In the genomic region with DNA sequence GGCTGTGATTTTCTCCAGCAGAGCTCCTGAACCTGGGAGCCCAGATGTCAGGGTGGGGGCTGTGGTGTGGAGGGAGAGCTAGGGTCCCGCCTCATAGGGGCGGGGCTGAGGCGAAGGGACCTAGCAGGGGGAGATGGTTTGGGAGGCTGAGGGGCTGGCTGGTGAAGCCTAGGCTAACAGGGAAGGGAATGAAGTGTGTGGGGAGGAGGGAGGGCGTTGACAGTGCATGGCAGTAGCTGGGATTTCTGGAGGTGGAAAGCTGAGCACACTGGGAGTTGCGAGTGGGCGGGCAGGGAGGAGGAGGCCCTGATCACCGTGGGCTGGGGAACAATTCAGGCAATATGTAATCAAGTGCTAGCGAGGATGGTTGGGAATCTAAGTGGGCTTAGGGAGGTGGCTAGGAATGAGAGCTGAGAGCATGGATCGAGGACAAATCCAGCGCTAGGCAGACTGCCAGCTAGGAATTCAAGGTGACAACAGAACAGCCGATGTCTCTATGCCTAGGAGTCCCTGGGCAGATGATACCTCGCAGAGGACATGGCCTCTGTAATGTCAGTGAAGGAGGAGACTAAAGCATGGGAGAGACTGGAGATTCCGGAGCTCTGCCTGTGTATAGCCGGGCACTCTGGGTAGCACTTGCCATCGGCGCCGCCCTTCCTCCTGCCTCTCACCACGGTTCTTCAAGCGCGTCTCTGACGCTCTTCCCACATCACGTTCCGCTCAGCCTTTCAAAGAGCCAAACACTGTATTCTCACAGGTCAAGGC, we compare ENCODE assay signal across 8 mouse cellular contexts. TPM values are rescaled to one million over a fixed set of nuclear protein-coding genes. Genes with fewer than 3 reads are reported as not detected.
A peak's percentile ranks its signal among the peaks of the same experiment; 100 is the strongest.
DNase-seq lines count a peak whose midpoint lies in the region; ATAC-seq and TF ChIP-seq lines count a peak whose summit lies in the region.

No protein-coding gene starts in this region.

- no peak for TF ChIP-seq POLR2A in myocyte (IDR thresholded peaks at IDR 0.05; ENCODE audit: insufficient read length, low read depth)
- TF ChIP-seq POLR2A in testis, adult 2 months (IDR thresholded peaks at IDR 0.05; ENCODE audit: control insufficient read depth, low read depth, low read length): no peak

- under 1% methylated on average over 23 of the region's 23 CpGs for WGBS in embryonic facial prominence, embryonic 12.5 days
- WGBS in heart, embryonic 12.5 days: 1% methylated on average over 23 of the region's 23 CpGs
- WGBS in liver, embryonic 13.5 days (ENCODE audit: insufficient replicate concordance): 2% methylated on average over 23 of the region's 23 CpGs

- H3K4me1 ChIP-seq in embryonic facial prominence, embryonic 12.5 days: peaks cover 21% of the 10 kb centered on the region
- H3K4me1 ChIP-seq in heart, embryonic 12.5 days (replicated peaks): peaks cover 54% of the 10 kb centered on the region
- H3K4me1 ChIP-seq in liver, embryonic 13.5 days (replicated peaks): peaks cover 59% of the 10 kb centered on the region
- peaks cover 9% of the 10 kb centered on the region for H3K4me1 ChIP-seq in testis, adult 2 months (ENCODE audit: control insufficient read depth, insufficient read depth, low read length)

- H3K4me3 ChIP-seq in embryonic facial prominence, embryonic 12.5 days: peak overlapping the region; percentile 35
- H3K4me3 ChIP-seq in heart, embryonic 12.5 days: peak overlapping the region; percentile 47
- peak overlapping the region; percentile 35 for H3K4me3 ChIP-seq in liver, embryonic 13.5 days (replicated peaks)
- H3K4me3 ChIP-seq in myocyte: no peak overlapping the region
- H3K4me3 ChIP-seq in testis, adult 2 months (ENCODE audit: control insufficient read depth, low read depth, low read length): peak overlapping the region; percentile 40

- H3K27ac ChIP-seq in embryonic facial prominence, embryonic 12.5 days: no peak overlapping the region; the same call in 1 of the 2 replicates
- peak overlapping the region; percentile 66 for H3K27ac ChIP-seq in heart, embryonic 12.5 days (ENCODE audit: poor library complexity, severe bottlenecking)
- H3K27ac ChIP-seq in liver, embryonic 13.5 days: peak overlapping the region; percentile 0; the same call in 1 of the 2 replicates
- H3K27ac ChIP-seq in testis, adult 2 months (ENCODE audit: control insufficient read depth, insufficient read depth, low read depth, low read length): peak overlapping the region; percentile 46

- TF ChIP-seq CTCF in testis, adult 2 months (IDR thresholded peaks at IDR 0.05; ENCODE audit: control insufficient read depth, insufficient read depth, insufficient replicate concordance, low read depth, low read length): no peak

- H3K27me3 ChIP-seq in embryonic facial prominence, embryonic 12.5 days: peaks cover 3% of the 10 kb centered on the region; the same call in 1 of the 2 replicates
- H3K27me3 ChIP-seq in heart, embryonic 12.5 days (replicated peaks): no peaks in the 10 kb centered on the region
- peaks cover 37% of the 10 kb centered on the region for H3K27me3 ChIP-seq in liver, embryonic 13.5 days
- no peaks in the 10 kb centered on the region for H3K27me3 ChIP-seq in myocyte (ENCODE audit: control insufficient read depth, insufficient read depth, insufficient read length)
- H3K27me3 ChIP-seq in testis, adult 2 months (ENCODE audit: control insufficient read depth, insufficient read depth, low read length): no peaks in the 10 kb centered on the region

- H3ac ChIP-seq in myocyte (ENCODE audit: control insufficient read depth, insufficient read length): no peak overlapping the region

- H3K79me2 ChIP-seq in myocyte (ENCODE audit: control insufficient read depth, insufficient read depth): no peaks in the 10 kb centered on the region

- no peaks in the 10 kb centered on the region for H3K36me3 ChIP-seq in embryonic facial prominence, embryonic 12.5 days
- H3K36me3 ChIP-seq in heart, embryonic 12.5 days: no peaks in the 10 kb centered on the region
- no peaks in the 10 kb centered on the region for H3K36me3 ChIP-seq in liver, embryonic 13.5 days
- H3K36me3 ChIP-seq in myocyte (ENCODE audit: control insufficient read depth, insufficient read depth): no peaks in the 10 kb centered on the region
- no peaks in the 10 kb centered on the region for H3K36me3 ChIP-seq in testis, adult 2 months (ENCODE audit: control insufficient read depth, insufficient read depth, low read length)

- DNase-seq in CD4-positive helper T cell, adult 2 months (ENCODE audit: low read depth, low spot score): peak; percentile 56
- peak; percentile 72 for DNase-seq in adrenal gland, postnatal 10 days
- DNase-seq in kidney, postnatal 10 days: peak; percentile 44
- no peak for DNase-seq in liver, embryonic 13.5 days

- peak overlapping the region; percentile 78 for H3K4me2 ChIP-seq in embryonic facial prominence, embryonic 12.5 days (replicated peaks)
- peak overlapping the region; percentile 90 for H3K4me2 ChIP-seq in heart, embryonic 12.5 days
- H3K4me2 ChIP-seq in liver, embryonic 13.5 days: peak overlapping the region; percentile 64
- H3K4me2 ChIP-seq in myocyte (ENCODE audit: low read depth): peak overlapping the region; percentile 24

- H3K9ac ChIP-seq in embryonic facial prominence, embryonic 12.5 days: peak overlapping the region; percentile 34; the same call in 1 of the 2 replicates
- peak overlapping the region; percentile 68 for H3K9ac ChIP-seq in heart, embryonic 12.5 days
- peak overlapping the region; percentile 36; the same call in 1 of the 2 replicates for H3K9ac ChIP-seq in liver, embryonic 13.5 days

- ATAC-seq in embryonic facial prominence, embryonic 12.5 days (ENCODE audit: insufficient number of reproducible peaks, insufficient read depth, low FRiP score, low TSS enrichment): peak; percentile 61
- peak; percentile 64 for ATAC-seq in heart, embryonic 12.5 days (ENCODE audit: insufficient number of reproducible peaks, low FRiP score)
- no peak; the same call in 1 of the 2 replicates for ATAC-seq in liver, embryonic 13.5 days (ENCODE audit: low read depth)

- no peaks in the 10 kb centered on the region for H3K9me3 ChIP-seq in embryonic facial prominence, embryonic 12.5 days
- H3K9me3 ChIP-seq in heart, embryonic 12.5 days (replicated peaks): no peaks in the 10 kb centered on the region
- no peaks in the 10 kb centered on the region for H3K9me3 ChIP-seq in liver, embryonic 13.5 days (replicated peaks)

TF ChIP-seq in myocyte, 11 proteins besides CTCF, POLR2A, EP300 and RAD21:
- TF ChIP-seq MAX (IDR thresholded peaks at IDR 0.05; ENCODE audit: low read depth): no peak

RNA-seq across cellular contexts. Expression of a gene that starts 27.2 kb away (rescaled TPM):
- total RNA-seq in adrenal gland, postnatal 10 days (2021): 100 to 1,000 TPM; 380 to 407 TPM
- 823 and 840 TPM in 2 replicates for polyA plus RNA-seq in embryonic facial prominence, embryonic 12.5 days (2016; fragmentation: Nextera tagmentation; extraction: Ambion mirVana)
- 619 and 647 TPM in 2 replicates for polyA plus RNA-seq in heart, embryonic 12.5 days (2016; fragmentation: Nextera tagmentation; extraction: Ambion mirVana)
- 415 and 484 TPM in 2 replicates for polyA plus RNA-seq in liver, embryonic 13.5 days (2015; fragmentation: Nextera tagmentation; extraction: Ambion mirVana)
- 271 TPM for polyA plus RNA-seq in myocyte (2012; fragmentation: generic; extraction: Trizol)
- 174 and 245 TPM in 2 replicates for polyA plus RNA-seq in testis, adult 2 months (2012; rRNA removed)

RNA-seq across cellular contexts. Expression of a gene that starts 46.4 kb away (rescaled TPM):
- total RNA-seq in adrenal gland, postnatal 10 days (2021): not detected
- not detected in 2 replicates for polyA plus RNA-seq in embryonic facial prominence, embryonic 12.5 days (2016; fragmentation: Nextera tagmentation; extraction: Ambion mirVana)
- polyA plus RNA-seq in heart, embryonic 12.5 days (2016; fragmentation: Nextera tagmentation; extraction: Ambion mirVana): not detected in 2 replicates
- not detected in 2 replicates for polyA plus RNA-seq in liver, embryonic 13.5 days (2015; fragmentation: Nextera tagmentation; extraction: Ambion mirVana)
- not detected for polyA plus RNA-seq in myocyte (2012; fragmentation: generic; extraction: Trizol)
- polyA plus RNA-seq in testis, adult 2 months (2012; rRNA removed): 382 and 415 TPM in 2 replicates

Comparison
In these comparisons a context has a peak if more than half of its experiments do, and no peak if none do; other contexts are left out.
1. H3K4me2 ChIP-seq: peak in every context shown above with its lines; median percentile 90 in heart, embryonic 12.5 days; 78 in embryonic facial prominence, embryonic 12.5 days; 64 in liver, embryonic 13.5 days; 24 in myocyte.
2. RNA of a gene that starts 46.4 kb away (polyA plus RNA-seq): 382 to 415 TPM in testis, adult 2 months; not detected in heart, embryonic 12.5 days, not detected in embryonic facial prominence, embryonic 12.5 days, not detected in liver, embryonic 13.5 days and not detected in myocyte (single experiment); every median in the first group is over 100 times any median in the second.
3. Peak in every context shown above with its lines, with median percentiles within 50 percentile points of each other: H3K9ac ChIP-seq.